Mouse (Mus musculus) liver, adult 2 months (tissue): ENCODE results near the gene Olfr1425.
"Not testable (repeated sequence)": the region's sequence is repeated elsewhere in the genome, so short reads cannot be mapped to it uniquely, and the experiment has no call there.

ENCODE experiments used
- CTCF ChIP-seq: fragments of 200-500 bp; IDR thresholded peaks from 2 replicates; pipeline ENCODE4 v1.5.1; 2011; ENCODE audit warnings: low read depth, low read length, control low read depth
- POLR2A ChIP-seq: fragments of 200-500 bp; IDR thresholded peaks from 2 replicates; pipeline ENCODE4 v1.6.1; 2011; ENCODE audit warnings: low read length, control low read depth; ENCODE audit not compliant: insufficient read depth; ENCODE audit errors: extremely low read depth

DNA sequence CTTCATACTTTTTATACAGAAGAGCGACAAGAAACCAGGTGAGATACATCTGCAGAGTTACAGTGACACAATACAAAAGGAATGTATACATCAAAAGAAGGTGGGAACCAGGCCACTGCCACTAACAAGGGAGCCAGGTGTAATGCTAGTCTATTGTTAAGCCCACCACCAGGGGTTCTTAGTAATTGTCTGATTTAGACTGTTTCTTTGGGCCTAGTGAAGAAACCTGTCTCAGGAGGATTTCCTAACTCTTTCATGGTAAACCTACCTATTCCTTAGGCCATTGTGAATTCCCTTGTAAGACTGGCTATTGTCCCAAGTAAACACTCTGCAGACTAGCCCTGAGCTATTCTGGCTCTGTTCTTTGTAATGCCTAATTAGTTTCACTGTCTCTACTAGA, 8.0 kb downstream of the Olfr1425 start:
- not testable (repeated sequence) for TF ChIP-seq POLR2A, CTCF
